ENCODE assay signal across 26 mouse cellular contexts in genomic region chr15:88998636-88999035, GRCm38 (mm10). TPM values are rescaled to one million over a fixed set of nuclear protein-coding genes. Genes with fewer than 3 reads are reported as not detected.
DNase-seq lines count a peak whose midpoint lies in the region; ATAC-seq lines count a peak whose summit lies in the region.
"Had no signal": no experiment of that assay in that cellular context is flagged by ENCODE, and none has a peak within 500 bp of the region (broad histone marks: within the 10 kb centered on the region; RNA-seq: fewer than 3 reads in every experiment).

No protein-coding gene starts in this region.

- no peaks in the 10 kb centered on the region for H3K9me3 ChIP-seq in forebrain, embryonic 10.5 days
- no peaks in the 10 kb centered on the region for H3K9me3 ChIP-seq in forebrain, embryonic 12.5 days
- H3K9me3 ChIP-seq: embryonic facial prominence, embryonic 10.5 days; embryonic facial prominence, embryonic 12.5 days; G1E had no signal

- intact Hi-C loops in left cerebral cortex, postnatal 14 days (cut with DNase I) = loop anchor here (5.0 kb wide), 1 partner anchor 64 kb away; no protein-coding TSS in a partner anchor

- no peak overlapping the region for H3K4me3 ChIP-seq in forebrain, embryonic 10.5 days
- H3K4me3 ChIP-seq in forebrain, embryonic 12.5 days (replicated peaks) = no peak overlapping the region
- H3K4me3 ChIP-seq: embryonic facial prominence, embryonic 10.5 days; embryonic facial prominence, embryonic 12.5 days had no signal

- DNase-seq in forebrain, embryonic 10.5 days (ENCODE audit: extremely low spot score, low spot score) = no peak
- peak; percentile 24 to 43 for DNase-seq in left cerebral cortex, postnatal 14 days (ENCODE audit: low spot score in 2 of 2)
- no peak for DNase-seq in left cerebral cortex, adult 9 months (ENCODE audit: low spot score in 2 of 2)
- DNase-seq in right cerebral cortex, postnatal 10 days (ENCODE audit: low spot score in 2 of 2) = peak; percentile 61 to 67
- no peak for DNase-seq in right cerebral cortex, postnatal 36 days (ENCODE audit: low spot score in 2 of 2)
- no peak for DNase-seq in lung, postnatal 10 days
- DNase-seq: adrenal gland, adult 8-10 months; B cell, adult 2 months; cerebellum, adult 11-12 months; cerebellum, adult 2 months; cerebellum, adult 9-10 months had no signal

- H3K4me1 ChIP-seq in forebrain, embryonic 10.5 days = no peaks in the 10 kb centered on the region
- H3K4me1 ChIP-seq in forebrain, embryonic 12.5 days = no peaks in the 10 kb centered on the region
- H3K4me1 ChIP-seq: embryonic facial prominence, embryonic 10.5 days; embryonic facial prominence, embryonic 12.5 days had no signal

- H3K27me3 ChIP-seq in forebrain, embryonic 10.5 days (ENCODE audit: poor library complexity, severe bottlenecking) = no peaks in the 10 kb centered on the region
- H3K27me3 ChIP-seq in forebrain, embryonic 12.5 days = no peaks in the 10 kb centered on the region
- H3K27me3 ChIP-seq: embryonic facial prominence, embryonic 12.5 days had no signal

- no peak overlapping the region for H3K9ac ChIP-seq in forebrain, embryonic 12.5 days
- H3K9ac ChIP-seq: embryonic facial prominence, embryonic 12.5 days had no signal

- peak overlapping the region; percentile 37; the same call in 1 of the 2 replicates for H3K27ac ChIP-seq in forebrain, embryonic 10.5 days
- no peak overlapping the region for H3K27ac ChIP-seq in forebrain, embryonic 12.5 days
- H3K27ac ChIP-seq: embryonic facial prominence, embryonic 10.5 days; embryonic facial prominence, embryonic 12.5 days had no signal

- H3K36me3 ChIP-seq in forebrain, embryonic 10.5 days (replicated peaks) = no peaks in the 10 kb centered on the region
- no peaks in the 10 kb centered on the region for H3K36me3 ChIP-seq in forebrain, embryonic 12.5 days (replicated peaks)
- H3K36me3 ChIP-seq: embryonic facial prominence, embryonic 10.5 days; embryonic facial prominence, embryonic 12.5 days; G1E had no signal

- 80% methylated on average over 8 of the region's 8 CpGs for WGBS in forebrain, embryonic 10.5 days
- WGBS in forebrain, embryonic 12.5 days = 78% methylated on average over 8 of the region's 8 CpGs

- no peak overlapping the region for H3K4me2 ChIP-seq in forebrain, embryonic 12.5 days
- H3K4me2 ChIP-seq: embryonic facial prominence, embryonic 12.5 days had no signal

- ATAC-seq in forebrain, embryonic 12.5 days (ENCODE audit: low FRiP score) = no peak
- ATAC-seq: activated CD4-positive, CD25-positive, alpha-beta regulatory T cell, adult 4 months; CD4-positive, CD25-positive, alpha-beta regulatory T cell, adult 4 months; forebrain, embryonic 14.5 days; forebrain, embryonic 16.5 days; Patski had no signal

RNA-seq across cellular contexts. Expression of gene Mov10l1, which starts 15.9 kb away (rescaled TPM):
- not detected in 2 replicates for polyA plus RNA-seq in forebrain, embryonic 10.5 days (2016; fragmentation: Nextera tagmentation; extraction: Ambion mirVana)
- polyA plus RNA-seq in forebrain, embryonic 12.5 days (2016; fragmentation: Nextera tagmentation; extraction: Ambion mirVana) = not detected in 2 replicates
- not detected for total RNA-seq in left cerebral cortex, postnatal 14 days (2021)
- total RNA-seq: adrenal gland, adult 18-20 months; adrenal gland, adult 8-10 months; adrenal gland, postnatal 14 days; adrenal gland, postnatal 36 days; CH12.LX; G1E had no signal
- polyA plus RNA-seq: activated CD4-positive, CD25-positive, alpha-beta regulatory T cell, adult 4 months; brain, embryonic 14.5 days; CD4-positive, CD25-positive, alpha-beta regulatory T cell, adult 4 months; cortical plate, adult 2 months; embryonic facial prominence, embryonic 10.5 days; forebrain, embryonic 14.5 days; forebrain, embryonic 16.5 days; G1E; Patski had no signal

RNA-seq across cellular contexts. Expression of gene Mlc1, which starts 19.8 kb away (rescaled TPM):
- 10.2 and 11.5 TPM in 2 replicates for polyA plus RNA-seq in forebrain, embryonic 10.5 days (2016; fragmentation: Nextera tagmentation; extraction: Ambion mirVana)
- 15.5 and 16.3 TPM in 2 replicates for polyA plus RNA-seq in forebrain, embryonic 12.5 days (2016; fragmentation: Nextera tagmentation; extraction: Ambion mirVana)
- total RNA-seq in left cerebral cortex, postnatal 14 days (2021) = 100 to 1,000 TPM; 100 to 105 TPM
- total RNA-seq: adrenal gland, adult 18-20 months; adrenal gland, postnatal 14 days; adrenal gland, postnatal 36 days; CH12.LX had no signal
- polyA plus RNA-seq: activated CD4-positive, CD25-positive, alpha-beta regulatory T cell, adult 4 months; CD4-positive, CD25-positive, alpha-beta regulatory T cell, adult 4 months; G1E had no signal

RNA-seq across cellular contexts. Expression of gene Ttll8, which starts 44.4 kb away (rescaled TPM):
- not detected in 2 replicates for polyA plus RNA-seq in forebrain, embryonic 10.5 days (2016; fragmentation: Nextera tagmentation; extraction: Ambion mirVana)
- 0.14 and 0.17 TPM in 2 replicates for polyA plus RNA-seq in forebrain, embryonic 12.5 days (2016; fragmentation: Nextera tagmentation; extraction: Ambion mirVana)
- total RNA-seq in left cerebral cortex, postnatal 14 days (2021) = 1 to 10 TPM in 1 of 2 experiments, under 1 TPM in 1; 0.81 to 1.7 TPM
- total RNA-seq: adrenal gland, adult 8-10 months; adrenal gland, postnatal 14 days; CH12.LX had no signal
- polyA plus RNA-seq: activated CD4-positive, CD25-positive, alpha-beta regulatory T cell, adult 4 months; CD4-positive, CD25-positive, alpha-beta regulatory T cell, adult 4 months; embryonic facial prominence, embryonic 10.5 days; embryonic facial prominence, embryonic 12.5 days; G1E had no signal

Comparison
In these comparisons a context has a peak if more than half of its experiments do, and no peak if none do; other contexts are left out.
1. DNase-seq: peak in left cerebral cortex, postnatal 14 days (2 of 2) and right cerebral cortex, postnatal 10 days (2 of 2); none in forebrain, embryonic 10.5 days (single experiment), left cerebral cortex, adult 9 months (0 of 2), right cerebral cortex, postnatal 36 days (0 of 2) and lung, postnatal 10 days (single experiment).